Mouse (Mus musculus) forebrain, embryonic 16.5 days (tissue): ENCODE results near the gene Hist1h2bj. TPM values are rescaled to one million over a fixed set of nuclear protein-coding genes. Genes with fewer than 3 reads are reported as not detected.

ENCODE experiments used
- ATAC-seq: fragments of 200-750 bp; cut with Nextera tagmentation; 2 replicates; pipeline ENCODE4 v1.8.0; 2017; ENCODE audit warnings: mild to moderate bottlenecking, moderate library complexity
- H3K27ac ChIP-seq: fragments of 300-500 bp; sonication (generic); 2 replicates; pipeline ENCODE4 v1.5.1; 2014; ENCODE audit warnings: low read length, control low read depth
- H3K27me3 ChIP-seq: fragments of 300-500 bp; sonication (generic); replicated peaks from 2 replicates; pipeline ENCODE4 v1.6.1; 2014; ENCODE audit warnings: low read length; ENCODE audit not compliant: control insufficient read depth, insufficient read depth
- H3K36me3 ChIP-seq: fragments of 300-500 bp; sonication (generic); 2 replicates; pipeline ENCODE4 v1.6.1; 2014; ENCODE audit not compliant: control insufficient read depth, insufficient read depth
- H3K4me1 ChIP-seq: fragments of 300-500 bp; sonication (generic); replicated peaks from 2 replicates; pipeline ENCODE4 v1.6.1; 2014; ENCODE audit warnings: low read length; ENCODE audit not compliant: control insufficient read depth, insufficient read depth
- H3K4me2 ChIP-seq: fragments of 300-500 bp; sonication (generic); 2 replicates; pipeline ENCODE4 v1.6.1; 2014; ENCODE audit warnings: mild to moderate bottlenecking, low read length, control low read depth
- H3K4me3 ChIP-seq: fragments of 300-500 bp; sonication (generic); replicated peaks from 2 replicates; pipeline ENCODE4 v1.5.1; 2014; ENCODE audit warnings: mild to moderate bottlenecking, low read length, control low read depth
- H3K9ac ChIP-seq: fragments of 300-500 bp; sonication (generic); replicated peaks from 2 replicates; pipeline ENCODE4 v1.6.1; 2014; ENCODE audit warnings: low read depth, low read length, control low read depth
- H3K9me3 ChIP-seq: fragments of 300-500 bp; sonication (generic); 2 replicates; pipeline ENCODE4 v1.6.1; 2016; ENCODE audit warnings: low read length; ENCODE audit not compliant: control insufficient read depth
- WGBS: fragments of 180-500 bp; shearing (Covaris S2); extraction: QIAGEN DNeasy Blood & Tissue Kit; methylation state at CpG from one replicate; pipeline ENCODE4 v1.1.7; 2014; 5-methylcytosine and 5-hydroxymethylcytosine counted together
- polyA plus RNA-seq: library from polyadenylated mRNA; unstranded; fragments of >200 nt; fragmentation: Nextera tagmentation; extraction: Ambion mirVana; gene quantifications from 2 replicates; pipeline ENCODE4 v1.2.1, GENCODE M21; 2015

The Hist1h2bj gene
- polyA plus RNA-seq, 1 experiment from 2014 or later, result 3.1 TPM

DNA sequence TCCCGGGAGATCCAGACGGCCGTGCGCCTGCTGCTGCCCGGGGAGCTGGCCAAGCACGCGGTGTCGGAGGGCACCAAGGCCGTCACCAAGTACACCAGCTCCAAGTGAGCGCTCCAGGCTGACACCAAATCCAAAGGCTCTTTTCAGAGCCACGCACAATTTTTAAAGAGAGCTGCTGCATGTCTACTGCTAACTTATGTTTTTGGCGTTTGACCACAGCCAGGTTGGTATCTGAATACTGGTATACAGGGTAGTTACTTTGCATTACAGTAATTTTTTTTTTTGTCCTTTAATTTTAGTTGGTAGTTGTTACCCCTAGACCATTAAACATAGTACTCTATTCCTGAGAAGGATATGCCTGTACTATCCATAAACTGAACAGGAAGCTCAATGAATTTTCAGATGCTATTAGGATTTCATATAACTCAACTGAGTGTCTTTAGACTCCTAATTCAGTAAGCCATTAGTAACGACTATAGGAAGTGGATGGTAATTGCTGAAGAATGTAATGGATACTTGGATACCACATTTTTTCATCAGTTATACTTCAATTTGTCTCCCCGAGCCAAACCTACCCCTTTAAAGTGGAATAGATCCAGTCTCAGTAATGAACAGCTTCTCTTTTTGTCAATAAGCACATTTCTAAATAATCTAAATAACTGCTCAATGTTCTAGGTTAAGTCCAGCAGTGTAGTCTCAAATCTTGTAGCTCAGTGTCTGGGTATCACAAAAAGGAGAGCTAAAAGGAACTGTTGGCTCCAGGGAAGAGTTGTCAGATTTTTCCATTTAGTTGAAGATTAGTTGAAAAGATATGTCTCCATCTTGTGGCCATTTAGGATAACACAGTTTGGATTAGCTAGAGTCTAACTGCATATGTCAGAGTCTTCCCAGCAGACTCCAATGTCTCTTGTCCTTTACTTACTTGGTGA, 753 bp downstream of the Hist1h2bj start:
- Histone ChIP-seq H3K27me3 (no peaks in the 10 kb centered on the region), H3K36me3 (no peaks in the 10 kb centered on the region), H3K4me3 (peak overlapping the region; percentile 46), H3K9me3 (no peaks in the 10 kb centered on the region), H3K9ac (peak overlapping the region; percentile 49), H3K4me2 (peak overlapping the region; percentile 72), H3K27ac (peak overlapping the region; percentile 78), H3K4me1 (peaks cover 20% of the 10 kb centered on the region)
- peak; percentile 15 for ATAC-seq
- WGBS, result under 1% methylated on average over 10 of the region's 14 CpGs

DNA sequence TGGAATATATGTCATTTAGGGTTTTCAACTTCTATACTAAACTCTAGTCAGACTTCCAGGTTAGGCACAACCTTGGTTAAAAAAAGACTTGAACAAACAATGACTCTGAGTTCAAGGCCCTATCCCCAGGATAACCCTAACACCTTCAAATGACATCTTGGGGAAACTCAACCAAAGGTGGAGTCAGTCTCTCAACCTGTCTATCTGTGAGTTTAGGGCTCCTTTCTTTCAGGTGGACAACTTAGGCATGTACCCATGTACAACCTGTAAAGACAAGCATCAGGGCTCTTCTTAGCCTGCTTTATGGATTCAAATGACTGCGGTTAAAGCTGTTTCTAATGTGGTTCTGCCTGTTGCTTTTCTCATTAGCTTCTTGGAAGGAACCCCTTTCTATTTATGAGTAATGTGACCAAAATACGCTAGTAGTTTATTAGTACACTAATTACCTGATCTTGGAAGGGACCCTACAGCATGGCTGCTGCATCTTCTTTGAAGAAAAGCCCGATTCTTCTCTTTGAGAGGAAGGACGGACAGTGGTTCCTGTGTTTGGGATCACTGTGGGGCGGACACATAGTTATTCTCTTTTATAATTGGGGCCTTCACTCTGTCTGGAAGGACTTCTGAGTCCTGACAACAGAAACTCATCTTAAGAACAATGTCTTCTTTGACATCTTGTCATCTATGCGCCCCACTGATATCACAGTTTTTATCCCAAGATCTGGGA, 1.6 kb downstream of the Hist1h2bj start:
- Histone ChIP-seq H3K4me1 (peaks cover 20% of the 10 kb centered on the region), H3K4me3 (no peak overlapping the region), H3K4me2 (no peak overlapping the region), H3K9ac (no peak overlapping the region), H3K27me3 (no peaks in the 10 kb centered on the region), H3K36me3 (no peaks in the 10 kb centered on the region), H3K27ac (no peak overlapping the region), H3K9me3 (no peaks in the 10 kb centered on the region)
- ATAC-seq, result no peak
- 77% methylated on average over 6 of the region's 6 CpGs for WGBS

- no peak for ATAC-seq
- no peaks in the 10 kb centered on the region for H3K9me3 ChIP-seq
- H3K9ac ChIP-seq, result no peak overlapping the region
- WGBS, result 69% methylated on average over 2 of the region's 2 CpGs
- peaks cover 18% of the 10 kb centered on the region for H3K4me1 ChIP-seq
- no peak overlapping the region for H3K27ac ChIP-seq
- H3K4me2 ChIP-seq, result no peak overlapping the region
- no peaks in the 10 kb centered on the region for H3K36me3 ChIP-seq
- H3K27me3 ChIP-seq, result no peaks in the 10 kb centered on the region
- H3K4me3 ChIP-seq, result no peak overlapping the region
These were observed 2.3 kb downstream of the Hist1h2bj start for GRCm38 (mm10) chr13:22045311-22045710.

GRCm38 (mm10) chr13:22049041-22049440, 6.0 kb downstream of the Hist1h2bj start:
- ATAC-seq, result no peak
- no peak overlapping the region for H3K9ac ChIP-seq
- H3K27ac ChIP-seq, result no peak overlapping the region
- no peaks in the 10 kb centered on the region for H3K36me3 ChIP-seq
- no peak overlapping the region for H3K4me3 ChIP-seq
- no peaks in the 10 kb centered on the region for H3K9me3 ChIP-seq
- no peaks in the 10 kb centered on the region for H3K27me3 ChIP-seq
- WGBS, result 87% methylated on average over 2 of the region's 2 CpGs
- H3K4me1 ChIP-seq, result peaks cover 11% of the 10 kb centered on the region
- no peak overlapping the region for H3K4me2 ChIP-seq

DNA sequence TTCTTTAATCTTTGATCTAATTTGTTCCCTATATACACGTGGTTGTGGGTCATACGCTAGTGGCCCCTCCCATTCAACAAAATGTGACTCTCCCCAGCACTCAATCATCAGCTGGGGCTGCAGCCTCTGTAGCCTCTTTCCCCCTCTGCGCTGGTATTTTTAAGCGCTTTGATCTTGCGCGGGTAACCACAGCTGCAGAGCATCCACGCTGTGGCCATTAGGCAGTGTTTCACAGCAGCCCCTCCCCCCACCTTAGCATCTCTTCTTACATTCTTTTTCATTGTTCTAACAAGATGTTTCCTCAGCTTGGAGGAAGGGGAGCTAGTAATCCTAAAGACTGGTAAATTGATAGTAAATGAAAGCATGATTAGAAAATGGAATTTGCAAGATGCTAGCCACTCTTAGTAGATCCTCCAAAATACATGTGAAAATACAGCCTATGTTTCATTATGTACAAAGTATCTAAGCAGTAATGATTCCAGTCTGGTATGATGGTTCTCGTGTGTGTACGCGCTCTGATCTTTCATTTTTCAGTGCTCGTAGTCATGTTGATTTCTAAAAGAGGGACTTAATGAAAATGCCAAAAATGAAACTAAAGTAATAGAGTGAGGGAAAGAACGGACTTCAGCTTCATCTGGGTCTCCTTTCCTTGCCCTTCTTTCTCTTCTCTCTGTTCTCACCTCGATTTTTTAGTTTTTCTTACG, 6.9 kb downstream of the Hist1h2bj start:
- under 1% methylated on average over 14 of the region's 14 CpGs for WGBS
- ATAC-seq, result peak; percentile 31

DNA sequence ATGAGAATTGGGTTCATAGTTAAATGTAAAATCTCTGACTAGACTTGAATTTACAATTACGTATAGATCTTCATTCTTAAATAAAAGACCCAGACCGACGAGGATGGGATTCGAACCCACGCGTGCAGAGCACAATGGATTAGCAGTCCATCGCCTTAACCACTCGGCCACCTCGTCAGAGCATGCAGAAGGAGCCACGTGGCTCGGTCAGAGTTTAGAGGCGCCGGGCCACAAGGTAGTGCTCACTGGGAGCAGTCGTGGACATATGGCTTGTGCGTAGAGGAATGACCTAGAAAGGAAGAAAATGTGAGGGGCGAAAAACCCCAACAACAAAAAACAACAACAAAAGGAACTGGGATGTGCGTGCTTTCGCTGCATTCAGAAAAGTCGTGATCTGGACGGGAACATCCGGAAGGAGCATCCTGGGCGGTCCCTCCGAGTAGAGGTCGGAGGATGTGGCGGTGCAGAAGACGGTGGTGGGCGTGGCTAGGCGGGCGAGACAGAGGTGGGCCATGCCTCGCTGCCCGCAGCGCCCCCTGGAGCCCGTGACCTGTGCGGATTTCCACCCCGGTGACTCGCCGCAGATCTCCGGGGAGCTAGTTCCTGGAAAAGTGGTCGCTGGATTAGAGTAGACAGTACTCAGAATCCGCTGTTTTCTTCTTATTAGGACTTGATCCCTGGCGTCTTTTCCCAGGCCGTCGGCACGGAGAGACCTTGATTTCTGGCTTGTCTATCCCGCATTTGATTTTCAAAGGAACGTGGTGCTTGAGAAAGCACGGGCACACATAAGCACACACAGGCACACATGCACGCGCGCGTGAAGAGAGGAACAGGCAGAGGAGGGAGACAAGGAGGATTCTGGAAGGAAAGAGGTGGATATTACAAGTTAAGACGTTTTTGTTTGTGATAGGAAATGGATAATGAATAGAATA, 7.8 kb downstream of the Hist1h2bj start:
- WGBS, result under 1% methylated on average over 52 of the region's 52 CpGs
- peak; percentile 94 for ATAC-seq
- no peaks in the 10 kb centered on the region for H3K36me3 ChIP-seq
- no peaks in the 10 kb centered on the region for H3K9me3 ChIP-seq
- H3K4me2 ChIP-seq, result peak overlapping the region; percentile 59
- H3K4me1 ChIP-seq, result peaks cover 7% of the 10 kb centered on the region
- peak overlapping the region; percentile 91 for H3K27ac ChIP-seq
- peak overlapping the region; percentile 49 for H3K4me3 ChIP-seq
- peak overlapping the region; percentile 58 for H3K9ac ChIP-seq
- H3K27me3 ChIP-seq, result no peaks in the 10 kb centered on the region

More for the DNA sequence above, 6.9 kb downstream of the Hist1h2bj start:
- Histone ChIP-seq H3K27me3 (no peaks in the 10 kb centered on the region), H3K9ac (peak overlapping the region; percentile 58), H3K36me3 (no peaks in the 10 kb centered on the region), H3K4me2 (peak overlapping the region; percentile 59), H3K27ac (peak overlapping the region; percentile 91), H3K4me3 (peak overlapping the region; percentile 49), H3K4me1 (peaks cover 7% of the 10 kb centered on the region), H3K9me3 (no peaks in the 10 kb centered on the region)

GRCm38 (mm10) chr13:22051523-22051859, 8.5 kb downstream of the Hist1h2bj start:
- Histone ChIP-seq H3K4me2 (peak overlapping the region; percentile 59), H3K9ac (peak overlapping the region; percentile 58), H3K9me3 (no peaks in the 10 kb centered on the region), H3K27ac (peak overlapping the region; percentile 91), H3K4me1 (peaks cover 7% of the 10 kb centered on the region), H3K27me3 (no peaks in the 10 kb centered on the region), H3K4me3 (peak overlapping the region; percentile 49), H3K36me3 (no peaks in the 10 kb centered on the region)
- ATAC-seq, result peak; percentile 38; the same call in 1 of the 2 replicates
- 9% methylated on average over 5 of the region's 5 CpGs for WGBS

GRCm38 (mm10) chr13:22053754-22054153, 10.7 kb downstream of the Hist1h2bj start:
- Histone ChIP-seq H3K4me1 (peaks cover 7% of the 10 kb centered on the region), H3K27me3 (no peaks in the 10 kb centered on the region), H3K9ac (no peak overlapping the region), H3K36me3 (no peaks in the 10 kb centered on the region), H3K4me2 (no peak overlapping the region), H3K4me3 (no peak overlapping the region), H3K9me3 (no peaks in the 10 kb centered on the region), H3K27ac (no peak overlapping the region)
- WGBS, result 98% methylated on average over 1 of the region's 1 CpGs
- no peak for ATAC-seq
